Mouse (Mus musculus): ENCODE results near the gene Ift88.

GRCm38 (mm10) chr14:57408100-57408499 is 15.8 kb upstream of the Ift88 start:
- TF ChIP-seq GATA1 (IDR thresholded peaks at IDR 0.05; ENCODE audit: borderline replicate concordance, low read length) (no peak), FLI1 (IDR thresholded peaks at IDR 0.05; ENCODE audit: low read length) (no peak)

Measured in megakaryocyte, embryonic 14.5 days (primary cell).